Mouse (Mus musculus): ENCODE measurements around the gene Gm20721.
A peak's percentile ranks its signal among the peaks of the same experiment; 100 is the strongest.

The Gm20721 gene

DNA sequence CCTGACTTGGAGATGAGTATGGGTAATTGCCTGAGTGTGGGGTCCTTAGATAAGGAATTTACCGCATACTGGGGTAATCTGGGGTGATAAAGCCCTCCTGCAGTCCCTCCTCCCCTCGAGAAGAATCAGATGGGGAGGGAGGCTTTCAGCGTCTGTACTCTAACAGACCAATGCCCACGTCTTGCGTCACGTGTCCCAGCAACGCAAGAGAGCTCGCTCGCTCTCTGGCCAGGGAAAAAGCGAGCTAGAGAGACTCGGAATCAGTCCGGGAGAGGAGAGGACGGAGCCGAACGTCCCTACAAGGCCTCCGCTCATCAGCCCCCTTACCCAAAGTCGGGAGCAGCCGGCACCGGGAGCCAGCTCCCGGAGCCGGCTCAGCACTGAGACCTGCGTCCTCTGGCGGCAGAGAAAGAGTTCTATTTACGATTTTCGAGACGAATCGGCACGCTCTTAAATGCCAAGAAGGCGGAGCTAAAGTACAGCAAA is 49.4 kb downstream of the Gm20721 start:
- DNase-seq (ENCODE audit: low spot score): peak; percentile 73

DNA sequence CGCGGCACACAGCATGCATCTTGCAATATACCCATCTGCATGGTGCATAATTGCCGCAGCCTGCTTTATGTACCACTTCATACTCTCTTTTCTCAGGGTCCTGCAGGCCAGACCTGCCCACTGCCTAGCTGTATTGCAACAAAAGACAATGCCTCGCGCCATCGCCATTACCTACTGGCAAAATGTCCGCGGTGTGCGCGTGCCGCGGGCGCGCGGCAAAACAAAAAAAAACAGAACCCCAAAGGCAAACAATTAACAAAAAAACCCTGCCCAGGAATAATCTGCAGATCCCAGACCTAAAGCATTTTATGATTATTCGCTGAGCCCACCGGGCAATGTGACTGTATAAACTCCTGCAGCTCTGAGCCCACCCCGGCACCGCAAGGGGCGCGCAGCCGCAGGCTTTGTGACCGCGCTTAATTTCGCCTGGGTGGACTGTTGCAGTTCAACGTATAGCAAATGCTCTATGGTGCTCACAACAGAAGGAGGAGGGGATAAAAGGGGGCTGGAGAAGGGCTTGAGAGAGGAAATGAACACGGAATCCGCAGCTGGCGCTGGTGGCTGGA is 50.5 kb downstream of the Gm20721 start:
- DNase-seq (ENCODE audit: low spot score): peak; percentile 59

DNA sequence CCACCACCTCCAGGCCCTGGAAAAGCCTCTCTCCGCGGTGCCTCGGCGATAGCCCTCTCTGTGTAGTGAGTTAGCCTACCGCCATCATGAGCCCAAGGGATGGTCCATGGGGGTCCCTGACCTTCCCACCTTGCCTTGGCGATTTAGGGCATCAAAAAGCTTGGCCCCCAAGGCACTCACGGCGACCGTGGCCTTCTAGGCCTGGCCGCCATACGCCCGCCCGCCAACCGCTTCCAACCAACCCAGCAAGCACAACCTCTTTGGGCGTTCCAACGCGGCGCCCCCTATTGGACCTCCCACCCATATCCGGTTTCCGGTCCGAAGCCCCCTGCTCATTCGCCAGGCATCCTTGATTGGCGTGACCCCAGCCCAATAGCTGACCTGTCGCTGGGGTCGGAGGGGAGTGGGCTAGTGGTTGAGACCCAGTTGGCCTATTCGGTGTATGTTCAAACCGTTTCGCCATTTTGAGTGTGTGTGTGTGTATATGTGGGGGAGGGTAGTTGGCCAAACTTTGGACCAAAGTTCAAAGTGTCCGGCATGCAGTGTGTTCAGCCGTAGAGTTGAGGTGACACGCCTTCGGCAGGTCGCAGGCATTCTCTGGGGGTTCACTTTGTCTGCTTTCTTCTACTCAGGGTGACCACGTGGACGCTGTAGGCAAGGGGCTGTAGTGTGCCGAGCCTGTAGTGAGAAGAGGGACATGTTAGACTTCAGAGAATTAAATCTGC is 51.2 kb downstream of the Gm20721 start:
- DNase-seq (ENCODE audit: low spot score): peak; percentile 95

DNA sequence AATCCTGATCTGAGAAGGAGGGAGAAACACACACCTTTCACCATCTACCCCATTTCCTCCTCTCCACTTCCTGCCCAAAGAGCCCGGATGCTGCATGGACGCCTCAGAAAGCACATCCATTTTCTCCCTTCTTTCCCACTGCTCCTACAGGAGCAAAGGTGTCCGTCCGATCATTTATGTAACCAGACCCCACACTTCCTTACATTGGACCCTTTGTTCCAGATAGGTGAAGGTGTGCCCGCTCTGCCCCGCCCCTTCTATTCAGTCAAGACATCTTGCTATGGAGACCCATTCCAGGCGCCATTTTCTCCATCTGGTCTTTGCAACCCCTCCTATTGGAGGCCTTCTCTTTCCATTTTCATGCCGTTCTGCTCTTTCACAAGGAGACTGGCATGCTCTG is 52.1 kb downstream of the Gm20721 start:
- DNase-seq (ENCODE audit: low spot score): peak; percentile 70

DNA sequence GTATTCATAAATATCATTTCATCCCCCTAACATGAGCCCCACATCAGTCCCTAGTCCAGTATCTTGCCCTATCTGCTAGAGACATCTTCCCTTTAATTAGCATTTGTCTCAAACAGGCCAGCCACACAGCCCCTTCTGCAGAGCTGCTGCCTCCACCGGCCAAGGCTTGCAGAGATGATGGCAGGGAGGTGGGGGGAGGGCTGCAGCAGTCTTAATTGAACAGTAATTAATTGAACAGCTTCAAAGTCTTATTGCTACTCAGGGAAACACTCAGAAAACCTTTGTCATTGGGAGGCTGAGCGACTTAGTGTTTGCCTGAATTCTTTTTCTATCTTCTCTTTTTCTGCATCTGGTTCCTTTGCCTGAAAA is 54.9 kb downstream of the Gm20721 start:
- DNase-seq (ENCODE audit: low spot score): no peak

DNA sequence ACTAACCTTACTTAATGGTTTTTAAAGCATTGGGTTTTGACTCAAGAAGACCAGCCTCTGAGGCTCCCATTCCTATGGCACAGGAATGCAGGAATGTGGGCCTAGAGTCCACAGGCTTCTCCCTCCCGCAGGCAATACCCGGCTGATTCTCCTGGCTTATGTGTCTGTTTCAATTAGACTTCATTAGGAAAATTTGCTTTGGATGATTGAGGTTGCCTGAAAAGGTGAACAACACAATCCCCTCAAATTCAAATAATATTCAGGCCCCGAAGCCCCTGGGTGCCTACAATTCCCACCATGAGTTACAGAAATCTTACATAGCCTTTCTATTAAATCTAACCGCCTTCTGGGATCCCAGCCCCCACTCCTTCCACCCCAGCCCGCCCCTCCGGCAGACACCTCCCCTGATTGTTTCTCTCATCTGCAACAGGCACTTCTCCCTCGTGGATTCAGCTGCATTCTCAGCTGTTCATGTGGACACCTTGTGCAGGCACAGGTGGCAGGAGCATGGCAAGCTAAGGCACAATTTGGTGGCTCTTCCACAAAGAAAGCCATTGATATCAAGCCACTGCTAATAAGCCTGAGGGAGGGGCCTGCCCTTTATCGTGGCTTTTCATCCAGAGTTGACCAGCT is 55.4 kb downstream of the Gm20721 start:
- no peak for DNase-seq (ENCODE audit: low spot score)

DNA sequence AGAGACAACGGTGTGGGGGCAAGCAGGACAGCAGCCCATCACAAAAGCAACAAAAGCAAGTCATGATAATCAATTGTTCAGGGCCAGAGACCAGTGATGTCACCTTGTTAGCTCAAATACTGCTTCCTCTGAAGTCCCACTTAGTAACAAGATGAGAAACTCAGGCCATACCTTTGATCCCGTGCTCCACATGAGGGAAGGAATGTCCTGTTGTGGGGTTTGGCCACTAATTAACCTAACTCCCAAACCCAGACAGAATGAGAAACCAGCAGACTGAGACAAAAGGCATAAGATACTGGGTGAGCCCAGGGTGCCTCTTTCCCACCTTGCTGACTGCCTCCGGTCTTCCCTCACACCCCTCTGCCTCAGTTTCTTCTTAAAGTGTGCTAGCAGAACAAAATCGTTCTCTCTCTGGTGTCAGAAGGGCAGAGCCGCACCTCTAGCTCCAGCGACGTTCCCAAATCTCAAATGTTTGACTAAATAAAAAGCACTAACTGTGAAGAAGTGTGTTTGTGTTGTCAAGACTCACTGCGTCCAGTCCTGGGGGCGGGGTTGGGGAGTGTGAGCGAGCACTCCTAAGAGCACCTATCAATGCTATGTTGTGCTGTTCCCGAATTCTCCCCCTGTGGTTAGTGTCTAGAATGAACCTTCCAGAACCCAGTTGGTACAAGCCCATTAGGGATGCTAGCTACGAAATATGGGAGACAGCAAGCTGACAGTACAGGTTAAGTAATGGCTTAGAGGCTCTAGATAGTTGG is 57.7 kb downstream of the Gm20721 start:
- DNase-seq (ENCODE audit: low spot score): no peak

DNA sequence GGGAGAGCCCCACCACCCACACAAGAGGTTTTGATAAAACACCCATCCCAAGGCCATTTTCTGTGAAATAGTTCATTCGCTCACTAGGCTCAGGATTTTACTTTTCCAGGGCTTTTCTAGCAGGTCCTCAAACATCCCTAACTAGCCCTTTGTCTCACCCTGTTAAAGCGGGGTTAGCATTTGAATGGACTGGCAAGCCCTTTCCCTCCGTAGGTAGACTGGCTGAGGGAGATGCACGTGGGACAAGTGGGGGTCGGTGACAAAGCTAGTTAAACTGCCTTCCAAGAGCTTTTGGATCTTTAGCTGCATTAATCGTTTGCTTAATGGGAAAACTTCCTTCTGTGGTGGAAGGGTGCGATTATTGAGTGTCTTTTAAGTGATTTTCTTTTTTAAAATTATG is 58.6 kb downstream of the Gm20721 start:
- DNase-seq (ENCODE audit: low spot score): no peak

DNA sequence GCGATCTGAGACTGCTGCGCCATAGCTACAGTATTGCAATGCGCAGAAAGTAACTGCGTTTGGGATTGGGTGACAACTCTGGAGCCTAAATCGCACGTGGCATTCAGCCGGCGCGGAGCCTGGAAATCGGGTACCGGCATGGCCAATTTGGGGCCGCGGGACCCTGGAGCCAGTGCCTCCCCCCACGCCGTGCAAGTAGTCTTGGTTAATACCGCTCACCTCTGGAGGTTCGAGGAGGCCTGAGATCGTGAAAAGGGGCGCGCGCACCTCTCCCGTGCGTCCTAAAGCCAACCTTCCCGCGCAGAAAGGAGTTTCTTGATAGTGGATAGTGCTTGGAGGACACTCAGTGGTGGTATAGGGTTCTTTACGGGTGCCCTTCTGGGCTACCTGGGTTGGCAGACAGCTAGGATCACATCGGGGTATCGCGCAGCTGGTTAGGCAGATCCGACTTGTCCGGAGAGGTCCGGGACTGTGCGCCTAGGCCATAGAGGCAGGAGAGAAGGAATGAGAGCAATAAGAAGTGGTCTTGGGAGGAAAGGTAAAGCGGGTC is 60.5 kb downstream of the Gm20721 start:
- no peak for DNase-seq (ENCODE audit: low spot score)

DNA sequence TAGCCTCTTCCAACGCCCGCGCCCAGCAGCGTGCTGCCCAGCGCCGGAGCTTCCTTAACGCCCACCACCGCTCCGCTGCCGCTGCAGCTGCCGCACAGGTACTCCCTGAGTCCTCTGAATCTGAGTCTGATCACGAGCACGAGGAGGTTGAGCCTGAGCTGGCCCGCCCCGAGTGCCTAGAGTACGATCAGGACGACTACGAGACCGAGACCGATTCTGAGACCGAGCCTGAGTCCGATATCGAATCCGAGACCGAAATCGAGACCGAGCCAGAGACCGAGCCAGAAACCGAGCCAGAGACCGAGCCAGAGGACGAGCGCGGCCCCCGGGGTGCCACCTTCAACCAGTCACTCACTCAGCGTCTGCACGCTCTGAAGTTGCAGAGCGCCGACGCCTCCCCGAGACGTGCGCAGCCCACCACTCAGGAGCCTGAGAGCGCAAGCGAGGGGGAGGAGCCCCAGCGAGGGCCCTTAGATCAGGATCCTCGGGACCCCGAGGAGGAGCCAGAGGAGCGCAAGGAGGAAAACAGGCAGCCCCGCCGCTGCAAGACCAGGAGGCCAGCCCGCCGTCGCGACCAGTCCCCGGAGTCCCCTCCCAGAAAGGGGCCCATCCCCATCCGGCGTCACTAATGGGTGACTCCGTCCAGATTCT is 61.6 kb downstream of the Gm20721 start:
- DNase-seq (ENCODE audit: low spot score): peak; percentile 59

DNA sequence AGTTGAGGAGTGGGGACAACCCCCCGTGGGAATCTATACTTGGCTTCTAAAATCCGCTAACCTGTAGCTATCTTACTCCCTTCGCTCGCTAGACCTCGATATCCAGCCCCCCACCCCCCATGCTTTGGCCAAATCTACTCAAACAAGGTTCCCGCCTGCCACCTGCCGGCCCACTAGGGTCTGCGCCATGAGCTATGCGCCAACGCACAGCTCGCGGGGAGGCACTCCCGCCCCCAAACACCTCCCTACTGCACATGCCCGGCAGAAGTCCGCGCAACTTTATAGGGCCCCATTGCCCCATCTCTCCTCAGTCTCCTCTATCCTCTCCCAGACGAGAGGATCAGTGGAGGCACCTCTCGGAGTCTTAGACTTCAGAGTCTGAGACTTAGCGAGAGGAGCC is 62.5 kb downstream of the Gm20721 start, which contains the start of gene Gnas:
Gnas (plus strand) TSS at position 310 of the 400 bp plus-strand sequence.
- peak; percentile 80 for DNase-seq (ENCODE audit: low spot score)

DNA sequence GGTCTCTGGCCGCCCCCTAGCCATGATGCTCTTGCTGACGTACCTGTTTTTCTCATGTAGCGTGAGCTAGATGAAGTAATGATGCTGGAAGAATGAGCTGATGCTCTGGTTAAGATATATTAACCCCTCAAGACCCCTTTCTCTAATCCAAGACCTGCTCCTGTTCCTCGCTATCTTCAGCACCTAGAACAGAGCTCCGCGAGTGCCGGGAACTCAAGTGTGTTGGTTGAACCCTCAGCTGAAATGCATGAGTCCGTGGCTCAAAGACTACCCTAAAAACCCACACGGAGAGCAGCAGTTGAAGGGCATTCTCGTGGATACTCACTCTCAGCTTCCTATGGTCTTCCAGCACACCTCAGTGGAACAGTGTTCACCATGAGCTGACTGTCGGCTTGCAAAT is 63.2 kb downstream of the Gm20721 start:
- DNase-seq (ENCODE audit: low spot score): no peak

All from embryo, embryonic 10.5 days (tissue).